Mouse (Mus musculus): ENCODE results near the gene Gm4307. TPM values are rescaled to one million over a fixed set of nuclear protein-coding genes. Genes with fewer than 3 reads are reported as not detected.
"Not testable (repeated sequence)": the region's sequence is repeated elsewhere in the genome, so short reads cannot be mapped to it uniquely, and the experiment has no call there.

The Gm4307 gene
- not detected in 2 replicates for polyA plus RNA-seq (2014; fragmentation: Nextera tagmentation; extraction: Ambion mirVana)

DNA sequence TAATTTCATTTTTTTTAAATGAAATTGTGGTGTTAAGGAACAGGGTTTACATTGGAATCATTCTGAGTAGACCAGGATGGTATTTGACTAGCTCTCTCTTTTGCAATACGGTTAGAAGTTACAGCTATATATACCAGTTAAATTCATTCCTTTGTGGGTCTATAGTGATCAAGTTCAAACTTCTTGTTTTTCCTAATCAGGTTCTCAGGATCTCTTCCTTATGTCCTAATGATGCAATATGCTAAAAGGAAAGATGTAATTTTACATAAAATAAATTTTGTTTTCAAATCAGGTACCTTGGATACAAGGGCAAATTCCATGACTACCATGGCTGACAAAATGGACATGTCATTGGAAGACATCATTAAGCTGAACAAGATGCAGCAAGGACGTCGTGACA lies at the start of gene Gm4307:
Gm4307 (plus strand) TSS at position 301 of the 400 bp plus-strand sequence.
- ATAC-seq (ENCODE audit: insufficient number of reproducible peaks, low FRiP score, low TSS enrichment, low read depth); H3K9ac ChIP-seq (ENCODE audit: low read length); H3K4me2 ChIP-seq (ENCODE audit: low read depth, severe bottlenecking); DNase-seq (ENCODE audit: low spot score); H3K4me3 ChIP-seq (ENCODE audit: low read depth, low read length); H3K4me1 ChIP-seq (ENCODE audit: control insufficient read depth, insufficient read depth, low read length); H3K27me3 ChIP-seq (ENCODE audit: control insufficient read depth, insufficient read depth, low read length); H3K9me3 ChIP-seq (ENCODE audit: control insufficient read depth, low read length); H3K27ac ChIP-seq (replicated peaks; ENCODE audit: low read depth, low read length); H3K36me3 ChIP-seq (ENCODE audit: control insufficient read depth, insufficient read depth, low read length): not testable (repeated sequence)
- no CpG with 5 or more reads among the region's 3 CpGs for WGBS

DNA sequence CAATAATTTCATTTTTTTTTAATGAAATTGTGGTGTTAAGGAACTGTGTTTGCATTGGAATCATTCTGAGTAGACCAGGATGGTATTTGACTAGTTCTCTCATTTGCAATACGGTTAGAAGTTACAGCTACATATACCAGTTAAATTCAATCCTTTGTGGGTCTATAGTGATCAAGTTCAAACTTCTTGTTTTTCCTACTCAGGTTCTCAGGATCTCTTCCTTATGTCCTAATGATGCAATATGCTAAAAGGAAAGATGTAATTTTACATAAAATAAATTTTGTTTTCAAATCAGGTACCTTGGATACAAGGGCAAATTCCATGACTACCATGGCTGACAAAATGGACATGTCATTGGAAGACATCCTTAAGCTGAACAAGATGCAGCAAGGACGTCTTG lies 25.8 kb upstream of the Gm4307 start, which contains the start of gene Gm4301:
Gm4301 (plus strand) TSS at position 301 of the 400 bp plus-strand sequence.
- not testable (repeated sequence) for ATAC-seq (ENCODE audit: insufficient number of reproducible peaks, low FRiP score, low TSS enrichment, low read depth); H3K4me2 ChIP-seq (ENCODE audit: low read depth, severe bottlenecking); H3K4me1 ChIP-seq (ENCODE audit: control insufficient read depth, insufficient read depth, low read length); H3K9ac ChIP-seq (ENCODE audit: low read length); DNase-seq (ENCODE audit: low spot score); H3K27me3 ChIP-seq (ENCODE audit: control insufficient read depth, insufficient read depth, low read length); H3K36me3 ChIP-seq (ENCODE audit: control insufficient read depth, insufficient read depth, low read length); H3K9me3 ChIP-seq (ENCODE audit: control insufficient read depth, low read length); H3K4me3 ChIP-seq (ENCODE audit: low read depth, low read length); H3K27ac ChIP-seq (replicated peaks; ENCODE audit: low read depth, low read length)
- no CpG with 5 or more reads among the region's 2 CpGs for WGBS

DNA sequence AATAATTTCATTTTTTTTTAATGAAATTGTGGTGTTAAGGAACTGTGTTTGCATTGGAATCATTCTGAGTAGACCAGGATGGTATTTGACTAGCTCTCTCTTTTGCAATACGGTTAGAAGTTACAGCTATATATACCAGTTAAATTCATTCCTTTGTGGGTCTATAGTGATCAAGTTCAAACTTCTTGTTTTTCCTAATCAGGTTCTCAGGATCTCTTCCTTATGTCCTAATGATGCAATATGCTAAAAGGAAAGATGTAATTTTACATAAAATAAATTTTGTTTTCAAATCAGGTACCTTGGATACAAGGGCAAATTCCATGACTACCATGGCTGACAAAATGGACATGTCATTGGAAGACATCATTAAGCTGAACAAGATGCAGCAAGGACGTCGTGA lies 20.6 kb upstream of the Gm4307 start, which contains the start of gene Gm4302:
Gm4302 (plus strand) TSS at position 301 of the 400 bp plus-strand sequence.
- not testable (repeated sequence) for H3K9me3 ChIP-seq (ENCODE audit: control insufficient read depth, low read length); H3K27ac ChIP-seq (replicated peaks; ENCODE audit: low read depth, low read length); H3K36me3 ChIP-seq (ENCODE audit: control insufficient read depth, insufficient read depth, low read length); ATAC-seq (ENCODE audit: insufficient number of reproducible peaks, low FRiP score, low TSS enrichment, low read depth); H3K27me3 ChIP-seq (ENCODE audit: control insufficient read depth, insufficient read depth, low read length); H3K9ac ChIP-seq (ENCODE audit: low read length); DNase-seq (ENCODE audit: low spot score); H3K4me1 ChIP-seq (ENCODE audit: control insufficient read depth, insufficient read depth, low read length); H3K4me2 ChIP-seq (ENCODE audit: low read depth, severe bottlenecking); H3K4me3 ChIP-seq (ENCODE audit: low read depth, low read length)
- no CpG with 5 or more reads among the region's 3 CpGs for WGBS

DNA sequence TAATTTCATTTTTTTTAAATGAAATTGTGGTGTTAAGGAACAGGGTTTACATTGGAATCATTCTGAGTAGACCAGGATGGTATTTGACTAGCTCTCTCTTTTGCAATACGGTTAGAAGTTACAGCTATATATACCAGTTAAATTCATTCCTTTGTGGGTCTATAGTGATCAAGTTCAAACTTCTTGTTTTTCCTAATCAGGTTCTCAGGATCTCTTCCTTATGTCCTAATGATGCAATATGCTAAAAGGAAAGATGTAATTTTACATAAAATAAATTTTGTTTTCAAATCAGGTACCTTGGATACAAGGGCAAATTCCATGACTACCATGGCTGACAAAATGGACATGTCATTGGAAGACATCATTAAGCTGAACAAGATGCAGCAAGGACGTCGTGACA lies 15.5 kb upstream of the Gm4307 start, which contains the start of gene Gm4303:
Gm4303 (plus strand) TSS at position 301 of the 400 bp plus-strand sequence.
- H3K4me1 ChIP-seq (ENCODE audit: control insufficient read depth, insufficient read depth, low read length); H3K9me3 ChIP-seq (ENCODE audit: control insufficient read depth, low read length); DNase-seq (ENCODE audit: low spot score); H3K36me3 ChIP-seq (ENCODE audit: control insufficient read depth, insufficient read depth, low read length); H3K9ac ChIP-seq (ENCODE audit: low read length); H3K27ac ChIP-seq (replicated peaks; ENCODE audit: low read depth, low read length); ATAC-seq (ENCODE audit: insufficient number of reproducible peaks, low FRiP score, low TSS enrichment, low read depth); H3K27me3 ChIP-seq (ENCODE audit: control insufficient read depth, insufficient read depth, low read length); H3K4me3 ChIP-seq (ENCODE audit: low read depth, low read length); H3K4me2 ChIP-seq (ENCODE audit: low read depth, severe bottlenecking): not testable (repeated sequence)
- WGBS: no CpG with 5 or more reads among the region's 3 CpGs

DNA sequence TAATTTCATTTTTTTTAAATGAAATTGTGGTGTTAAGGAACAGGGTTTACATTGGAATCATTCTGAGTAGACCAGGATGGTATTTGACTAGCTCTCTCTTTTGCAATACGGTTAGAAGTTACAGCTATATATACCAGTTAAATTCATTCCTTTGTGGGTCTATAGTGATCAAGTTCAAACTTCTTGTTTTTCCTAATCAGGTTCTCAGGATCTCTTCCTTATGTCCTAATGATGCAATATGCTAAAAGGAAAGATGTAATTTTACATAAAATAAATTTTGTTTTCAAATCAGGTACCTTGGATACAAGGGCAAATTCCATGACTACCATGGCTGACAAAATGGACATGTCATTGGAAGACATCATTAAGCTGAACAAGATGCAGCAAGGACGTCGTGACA lies 10.3 kb upstream of the Gm4307 start, which contains the start of gene Gm4305:
Gm4305 (plus strand) TSS at position 301 of the 400 bp plus-strand sequence.
- H3K4me2 ChIP-seq (ENCODE audit: low read depth, severe bottlenecking); ATAC-seq (ENCODE audit: insufficient number of reproducible peaks, low FRiP score, low TSS enrichment, low read depth); H3K9me3 ChIP-seq (ENCODE audit: control insufficient read depth, low read length); H3K4me3 ChIP-seq (ENCODE audit: low read depth, low read length); H3K4me1 ChIP-seq (ENCODE audit: control insufficient read depth, insufficient read depth, low read length); H3K27me3 ChIP-seq (ENCODE audit: control insufficient read depth, insufficient read depth, low read length); DNase-seq (ENCODE audit: low spot score); H3K27ac ChIP-seq (replicated peaks; ENCODE audit: low read depth, low read length); H3K9ac ChIP-seq (ENCODE audit: low read length); H3K36me3 ChIP-seq (ENCODE audit: control insufficient read depth, insufficient read depth, low read length): not testable (repeated sequence)
- no CpG with 5 or more reads among the region's 3 CpGs for WGBS

DNA sequence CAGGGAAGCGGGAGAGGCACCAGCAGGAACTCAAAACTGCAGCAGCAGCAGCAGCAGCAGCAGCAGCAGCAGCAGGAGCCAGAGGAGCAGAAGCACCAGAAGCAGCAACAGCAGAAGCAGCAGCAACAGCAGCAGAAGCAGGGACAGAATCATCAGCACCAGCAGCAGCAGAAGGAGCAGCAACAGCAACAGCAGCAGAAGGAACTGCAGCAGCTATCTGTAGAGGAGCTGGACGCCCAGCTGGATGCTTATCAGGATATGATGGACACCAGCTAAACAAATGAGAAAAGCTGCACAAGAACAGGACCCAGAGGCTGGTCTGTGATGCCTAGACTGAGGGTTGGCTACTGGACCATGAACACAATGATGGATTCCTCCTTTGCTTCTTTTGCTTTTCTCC lies 4.3 kb upstream of the Gm4307 start:
- not testable (repeated sequence) for ATAC-seq (ENCODE audit: insufficient number of reproducible peaks, low FRiP score, low TSS enrichment, low read depth); H3K9ac ChIP-seq (ENCODE audit: low read length); H3K27ac ChIP-seq (replicated peaks; ENCODE audit: low read depth, low read length); H3K4me3 ChIP-seq (ENCODE audit: low read depth, low read length); H3K9me3 ChIP-seq (ENCODE audit: control insufficient read depth, low read length); H3K27me3 ChIP-seq (ENCODE audit: control insufficient read depth, insufficient read depth, low read length); H3K36me3 ChIP-seq (ENCODE audit: control insufficient read depth, insufficient read depth, low read length); H3K4me2 ChIP-seq (ENCODE audit: low read depth, severe bottlenecking); DNase-seq (ENCODE audit: low spot score); H3K4me1 ChIP-seq (ENCODE audit: control insufficient read depth, insufficient read depth, low read length)
- 82% methylated on average over 1 of the region's 2 CpGs for WGBS

DNA sequence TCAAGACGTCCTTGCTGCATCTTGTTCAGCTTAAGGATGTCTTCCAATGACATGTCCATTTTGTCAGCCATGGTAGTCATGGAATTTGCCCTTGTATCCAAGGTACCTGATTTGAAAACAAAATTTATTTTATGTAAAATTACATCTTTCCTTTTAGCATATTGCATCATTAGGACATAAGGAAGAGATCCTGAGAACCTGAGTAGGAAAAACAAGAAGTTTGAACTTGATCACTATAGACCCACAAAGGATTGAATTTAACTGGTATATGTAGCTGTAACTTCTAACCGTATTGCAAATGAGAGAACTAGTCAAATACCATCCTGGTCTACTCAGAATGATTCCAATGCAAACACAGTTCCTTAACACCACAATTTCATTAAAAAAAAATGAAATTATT lies 21.3 kb downstream of the Gm4307 start, which contains the start of gene Gm4312:
Gm4312 (minus strand) TSS at position 101 of the 400 bp plus-strand sequence.
- H3K27me3 ChIP-seq (ENCODE audit: control insufficient read depth, insufficient read depth, low read length); H3K9ac ChIP-seq (ENCODE audit: low read length); H3K4me2 ChIP-seq (ENCODE audit: low read depth, severe bottlenecking); DNase-seq (ENCODE audit: low spot score); H3K9me3 ChIP-seq (ENCODE audit: control insufficient read depth, low read length); H3K36me3 ChIP-seq (ENCODE audit: control insufficient read depth, insufficient read depth, low read length); H3K4me1 ChIP-seq (ENCODE audit: control insufficient read depth, insufficient read depth, low read length); ATAC-seq (ENCODE audit: insufficient number of reproducible peaks, low FRiP score, low TSS enrichment, low read depth); H3K4me3 ChIP-seq (ENCODE audit: low read depth, low read length); H3K27ac ChIP-seq (replicated peaks; ENCODE audit: low read depth, low read length): not testable (repeated sequence)
- no CpG with 5 or more reads among the region's 2 CpGs for WGBS

DNA sequence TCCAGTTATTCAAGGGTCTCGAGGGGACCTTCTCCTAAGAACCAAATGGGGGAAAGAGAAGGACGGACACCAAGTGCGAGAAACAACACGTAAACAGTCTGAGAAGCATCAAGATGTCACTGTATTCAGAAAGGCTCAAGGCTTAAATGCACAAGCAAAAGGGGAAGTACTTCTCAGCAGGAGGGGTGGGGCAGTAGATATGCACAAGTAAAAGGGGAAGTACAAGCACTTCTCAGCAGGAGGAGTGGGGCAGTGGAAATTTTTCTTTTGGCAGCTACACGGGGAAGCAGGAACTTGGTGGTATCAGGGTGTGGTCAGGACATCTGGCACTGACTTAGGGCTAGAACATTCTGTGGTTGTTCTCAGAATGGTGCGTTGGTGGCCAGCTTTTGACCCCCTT lies 41.2 kb downstream of the Gm4307 start:
- H3K9ac ChIP-seq (ENCODE audit: low read length); H3K4me3 ChIP-seq (ENCODE audit: low read depth, low read length); H3K9me3 ChIP-seq (ENCODE audit: control insufficient read depth, low read length); H3K27ac ChIP-seq (replicated peaks; ENCODE audit: low read depth, low read length); DNase-seq (ENCODE audit: low spot score); ATAC-seq (ENCODE audit: insufficient number of reproducible peaks, low FRiP score, low TSS enrichment, low read depth); H3K4me2 ChIP-seq (ENCODE audit: low read depth, severe bottlenecking); H3K4me1 ChIP-seq (ENCODE audit: control insufficient read depth, insufficient read depth, low read length); H3K27me3 ChIP-seq (ENCODE audit: control insufficient read depth, insufficient read depth, low read length); H3K36me3 ChIP-seq (ENCODE audit: control insufficient read depth, insufficient read depth, low read length): not testable (repeated sequence)
- WGBS: 86% methylated on average over 6 of the region's 6 CpGs

Data from limb, embryonic 11.5 days (tissue).